Mouse (Mus musculus) liver, embryonic 11.5 days (tissue): ENCODE data around the gene Crybg1. TPM values are rescaled to one million over a fixed set of nuclear protein-coding genes. Genes with fewer than 3 reads are reported as not detected.

Experiments used
- ATAC-seq: fragments of 200-750 bp; cut with Nextera tagmentation; replicated peaks from 2 replicates; pipeline ENCODE4 v1.8.0; 2017; ENCODE audit warnings: moderate number of reproducible peaks, mild to moderate bottlenecking, moderate TSS enrichment, moderate library complexity; ENCODE audit not compliant: low FRiP score
- DNase-seq: peaks from one replicate; pipeline ENCODE4 v3.0.0-alpha.2; 2017; ENCODE audit warnings: low spot score
- H3K27ac ChIP-seq: fragments of 300-500 bp; sonication (generic); 2 replicates; pipeline ENCODE4 v1.5.1; 2014; ENCODE audit warnings: mild to moderate bottlenecking, low read depth, low read length, control low read depth
- H3K27me3 ChIP-seq: fragments of 300-500 bp; sonication (generic); replicated peaks from 2 replicates; pipeline ENCODE4 v1.6.1; 2014; ENCODE audit warnings: low read length, mixed read lengths; ENCODE audit not compliant: control insufficient read depth, insufficient read depth
- H3K36me3 ChIP-seq: fragments of 300-500 bp; sonication (generic); 2 replicates; pipeline ENCODE4 v1.6.1; 2014; ENCODE audit warnings: mild to moderate bottlenecking, low read length, moderate library complexity, mixed read lengths; ENCODE audit not compliant: control insufficient read depth, insufficient read depth
- H3K4me1 ChIP-seq: fragments of 300-500 bp; sonication (generic); replicated peaks from 2 replicates; pipeline ENCODE4 v1.6.1; 2014; ENCODE audit warnings: low read length, mixed read lengths; ENCODE audit not compliant: control insufficient read depth, insufficient read depth
- H3K4me2 ChIP-seq: fragments of 300-500 bp; sonication (generic); 2 replicates; pipeline ENCODE4 v1.6.1; 2014; ENCODE audit warnings: mild to moderate bottlenecking, control low read depth, moderate library complexity
- H3K4me3 ChIP-seq: fragments of 300-500 bp; sonication (generic); 2 replicates; pipeline ENCODE4 v1.5.1; 2014; ENCODE audit warnings: low read depth, low read length, control low read depth
- H3K9ac ChIP-seq: fragments of 300-500 bp; sonication (generic); 2 replicates; pipeline ENCODE4 v1.6.1; 2014; ENCODE audit warnings: low read depth, low read length, control low read depth
- H3K9me3 ChIP-seq: fragments of 300-500 bp; sonication (generic); 2 replicates; pipeline ENCODE4 v1.6.1; 2016; ENCODE audit warnings: low read length, inconsistent platforms, mixed read lengths; ENCODE audit not compliant: control insufficient read depth
- WGBS: fragments of 180-500 bp; shearing (Covaris S2); extraction: QIAGEN DNeasy Blood & Tissue Kit; methylation state at CpG from one replicate; pipeline ENCODE4 v1.1.7; 2014; 5-methylcytosine and 5-hydroxymethylcytosine counted together
- polyA plus RNA-seq: library from polyadenylated mRNA; unstranded; fragments of >200 nt; fragmentation: Nextera tagmentation; extraction: Ambion mirVana; gene quantifications from 2 replicates; pipeline ENCODE4 v1.2.1, GENCODE M21; 2014

Crybg1 gene
- polyA plus RNA-seq, 1 experiment from 2014 or later: 0.33 TPM

DNA sequence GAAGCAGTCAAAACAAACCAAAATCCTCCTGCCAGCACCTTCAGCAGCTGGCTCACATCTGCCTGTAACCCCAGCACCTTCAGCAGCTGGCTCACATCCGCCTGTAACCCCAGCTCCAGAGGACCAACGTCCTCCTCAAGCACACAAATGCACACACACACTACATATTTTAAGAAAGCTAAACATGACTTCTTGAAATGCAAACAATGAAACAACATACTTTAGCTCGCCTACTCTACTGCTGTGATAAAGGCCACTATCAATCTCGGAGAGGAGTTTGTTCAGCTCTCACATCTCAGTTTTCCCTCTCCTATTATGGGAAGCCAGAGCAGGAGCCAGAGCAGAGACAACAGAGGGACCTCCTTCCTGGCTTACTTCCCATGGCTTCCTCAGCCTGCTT, 34.0 kb downstream of the Crybg1 start:
- Histone ChIP-seq H3K9ac (no peak overlapping the region), H3K36me3 (no peaks in the 10 kb centered on the region), H3K4me3 (no peak overlapping the region), H3K27me3 (no peaks in the 10 kb centered on the region), H3K27ac (no peak overlapping the region), H3K4me1 (no peaks in the 10 kb centered on the region), H3K4me2 (no peak overlapping the region), H3K9me3 (no peaks in the 10 kb centered on the region)
- 48% methylated on average over 4 of the region's 4 CpGs for WGBS
- DNase-seq (no peak), ATAC-seq (no peak)

DNA sequence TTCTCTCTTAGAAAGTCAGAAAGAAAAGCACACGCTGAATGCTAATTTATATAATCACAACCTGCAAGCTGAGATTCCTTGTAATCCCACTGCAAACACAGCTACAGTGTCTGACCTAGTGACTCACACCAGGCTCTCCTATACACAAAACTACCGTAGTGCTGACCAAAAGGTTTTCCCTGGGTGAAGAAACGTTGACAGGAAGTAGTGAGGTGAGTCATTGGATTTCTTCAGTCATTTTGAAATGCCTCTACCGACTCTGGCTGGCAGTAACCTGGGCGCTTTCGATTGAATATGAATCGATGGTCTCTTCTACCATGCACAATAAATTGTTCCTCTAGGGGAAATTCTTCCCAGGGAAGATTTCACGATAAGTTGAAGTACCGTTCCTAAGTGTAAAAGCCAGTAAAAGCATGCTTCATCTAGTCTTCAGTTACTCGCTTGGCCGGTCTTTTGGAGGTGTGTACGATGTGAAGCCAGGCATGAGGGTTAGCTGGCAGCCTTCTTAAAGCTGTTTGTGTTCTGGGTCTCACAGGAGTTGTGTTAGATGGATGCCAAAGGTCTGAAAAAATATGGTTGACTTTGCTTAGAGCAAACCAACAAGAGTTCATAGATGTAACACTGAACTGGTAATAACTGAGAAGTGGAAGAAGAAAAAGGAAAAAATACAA, 36.5 kb downstream of the Crybg1 start:
- H3K4me3 ChIP-seq: no peak overlapping the region
- no peaks in the 10 kb centered on the region for H3K9me3 ChIP-seq
- no peaks in the 10 kb centered on the region for H3K4me1 ChIP-seq
- no peaks in the 10 kb centered on the region for H3K27me3 ChIP-seq
- no peaks in the 10 kb centered on the region for H3K36me3 ChIP-seq
- ATAC-seq: no peak
- no peak overlapping the region for H3K27ac ChIP-seq
- DNase-seq: no peak
- WGBS: 75% methylated on average over 12 of the region's 12 CpGs
- H3K9ac ChIP-seq: no peak overlapping the region
- H3K4me2 ChIP-seq: no peak overlapping the region

DNA sequence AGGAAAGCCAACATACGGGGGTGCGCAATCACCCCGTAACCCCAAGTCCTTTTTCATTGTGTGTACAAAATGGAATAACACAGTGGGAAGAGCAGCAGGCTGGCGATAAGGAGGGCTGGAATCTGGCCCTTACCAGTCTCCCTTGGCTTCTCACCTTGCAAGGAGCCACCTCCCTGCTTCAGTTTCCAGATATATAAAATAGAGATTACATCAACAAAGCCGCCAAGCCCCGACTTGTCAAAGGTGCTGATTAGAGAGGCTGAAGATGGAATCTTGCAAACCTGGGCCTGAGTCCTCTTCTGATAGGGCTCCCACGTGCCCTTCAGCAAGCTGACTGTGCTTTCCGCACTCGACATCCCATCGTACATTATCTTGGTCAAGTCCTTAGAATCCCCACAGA, 37.5 kb downstream of the Crybg1 start:
- Histone ChIP-seq H3K4me3 (no peak overlapping the region), H3K27me3 (no peaks in the 10 kb centered on the region), H3K4me2 (no peak overlapping the region), H3K9me3 (no peaks in the 10 kb centered on the region), H3K36me3 (no peaks in the 10 kb centered on the region), H3K4me1 (no peaks in the 10 kb centered on the region), H3K9ac (no peak overlapping the region), H3K27ac (no peak overlapping the region)
- DNase-seq (no peak), ATAC-seq (no peak)
- WGBS: 79% methylated on average over 10 of the region's 10 CpGs

DNA sequence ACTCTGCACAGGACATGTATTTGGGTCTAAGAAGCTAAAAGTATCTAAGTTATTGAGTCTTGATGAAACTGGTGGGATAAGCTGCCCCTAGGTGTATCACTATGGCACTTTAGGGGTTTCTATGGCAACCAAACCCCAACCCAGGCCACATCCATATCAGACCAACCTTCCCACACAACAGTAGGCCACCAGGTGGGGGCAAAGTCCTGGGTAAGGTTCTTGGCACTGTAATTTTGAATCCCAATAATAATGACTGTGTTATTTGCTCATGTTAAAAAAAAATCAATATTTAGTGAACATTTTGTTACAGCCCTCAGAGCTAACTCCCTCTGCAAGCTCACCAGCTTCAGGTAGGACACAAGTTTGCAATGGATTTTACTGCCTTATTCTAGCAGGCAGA, 38.2 kb downstream of the Crybg1 start:
- H3K27me3 ChIP-seq: no peaks in the 10 kb centered on the region
- no peak overlapping the region for H3K27ac ChIP-seq
- no peak overlapping the region for H3K4me2 ChIP-seq
- no peaks in the 10 kb centered on the region for H3K4me1 ChIP-seq
- no peaks in the 10 kb centered on the region for H3K9me3 ChIP-seq
- DNase-seq (no peak), ATAC-seq (no peak)
- H3K9ac ChIP-seq: no peak overlapping the region
- H3K36me3 ChIP-seq: no peaks in the 10 kb centered on the region
- H3K4me3 ChIP-seq: no peak overlapping the region

DNA sequence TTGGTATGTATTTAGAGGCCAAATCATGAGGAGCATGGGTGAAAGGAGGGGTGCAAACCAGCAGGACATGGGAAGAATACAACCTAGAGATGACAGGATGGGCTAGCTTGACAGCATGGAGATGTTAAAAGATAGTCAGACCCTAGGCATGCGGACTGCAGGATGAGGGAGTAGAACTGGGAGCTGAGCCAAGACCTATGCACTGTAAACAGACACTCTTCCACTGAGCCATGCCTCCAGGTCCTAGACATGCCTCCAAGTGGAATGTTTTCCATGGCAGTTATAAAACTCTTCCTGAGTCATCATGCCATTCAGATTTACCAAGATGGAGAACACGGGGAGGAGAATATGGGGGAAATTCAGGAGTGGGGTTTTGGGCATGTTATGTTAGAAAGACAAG, 53.9 kb downstream of the Crybg1 start:
- no peaks in the 10 kb centered on the region for H3K36me3 ChIP-seq
- DNase-seq (no peak), ATAC-seq (no peak)
- WGBS: 82% methylated on average over 2 of the region's 2 CpGs
- H3K4me1 ChIP-seq: no peaks in the 10 kb centered on the region
- no peak overlapping the region for H3K9ac ChIP-seq
- H3K9me3 ChIP-seq: peaks cover 5% of the 10 kb centered on the region; the same call in 1 of the 2 replicates
- H3K27me3 ChIP-seq: no peaks in the 10 kb centered on the region
- H3K4me3 ChIP-seq: no peak overlapping the region
- H3K27ac ChIP-seq: no peak overlapping the region
- H3K4me2 ChIP-seq: no peak overlapping the region

DNA sequence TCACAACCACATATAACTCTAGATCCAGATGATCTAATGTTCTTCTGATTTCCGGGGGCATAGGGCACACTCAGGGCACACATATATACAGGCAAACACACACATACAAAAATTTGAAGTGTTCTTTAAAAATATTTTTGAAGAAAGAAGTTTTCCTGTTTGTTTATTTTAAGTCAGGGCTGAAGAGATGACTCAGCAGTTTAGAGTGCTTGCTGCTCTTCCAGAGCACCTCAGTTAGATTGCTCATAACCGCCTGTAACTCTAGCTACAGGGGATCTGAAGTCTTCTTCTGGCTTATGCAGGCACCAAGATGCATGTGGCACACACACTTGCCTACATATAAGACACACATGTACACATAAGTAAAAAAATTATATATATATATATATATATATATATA, 56.9 kb downstream of the Crybg1 start:
- H3K36me3 ChIP-seq: no peaks in the 10 kb centered on the region
- 85% methylated on average over 2 of the region's 2 CpGs for WGBS
- H3K27ac ChIP-seq: no peak overlapping the region
- no peak overlapping the region for H3K4me2 ChIP-seq
- peaks cover 5% of the 10 kb centered on the region; the same call in 1 of the 2 replicates for H3K9me3 ChIP-seq
- H3K4me3 ChIP-seq: no peak overlapping the region
- no peak overlapping the region for H3K9ac ChIP-seq
- H3K27me3 ChIP-seq: no peaks in the 10 kb centered on the region
- ATAC-seq (no peak), DNase-seq (no peak)
- no peaks in the 10 kb centered on the region for H3K4me1 ChIP-seq

DNA sequence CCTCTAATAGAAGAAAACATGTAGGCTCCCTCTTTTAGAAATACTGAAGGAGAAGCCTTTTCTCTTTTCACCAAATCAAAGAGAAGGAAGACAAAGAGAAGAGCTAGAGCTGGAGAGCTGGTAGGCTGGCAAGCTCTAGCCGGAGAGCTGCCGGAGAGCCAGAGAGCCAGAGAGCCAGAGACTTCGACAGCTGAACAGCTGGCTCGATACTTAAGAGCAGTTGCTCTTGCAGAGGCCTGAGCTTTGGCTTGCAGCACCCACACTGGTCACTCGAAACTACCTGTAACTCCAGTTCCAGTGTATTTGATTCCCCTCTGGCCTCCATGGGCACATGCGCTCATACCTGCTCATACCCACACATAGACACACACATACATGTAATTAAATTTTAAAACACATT, 68.3 kb downstream of the Crybg1 start:
- no peak for ATAC-seq

DNA sequence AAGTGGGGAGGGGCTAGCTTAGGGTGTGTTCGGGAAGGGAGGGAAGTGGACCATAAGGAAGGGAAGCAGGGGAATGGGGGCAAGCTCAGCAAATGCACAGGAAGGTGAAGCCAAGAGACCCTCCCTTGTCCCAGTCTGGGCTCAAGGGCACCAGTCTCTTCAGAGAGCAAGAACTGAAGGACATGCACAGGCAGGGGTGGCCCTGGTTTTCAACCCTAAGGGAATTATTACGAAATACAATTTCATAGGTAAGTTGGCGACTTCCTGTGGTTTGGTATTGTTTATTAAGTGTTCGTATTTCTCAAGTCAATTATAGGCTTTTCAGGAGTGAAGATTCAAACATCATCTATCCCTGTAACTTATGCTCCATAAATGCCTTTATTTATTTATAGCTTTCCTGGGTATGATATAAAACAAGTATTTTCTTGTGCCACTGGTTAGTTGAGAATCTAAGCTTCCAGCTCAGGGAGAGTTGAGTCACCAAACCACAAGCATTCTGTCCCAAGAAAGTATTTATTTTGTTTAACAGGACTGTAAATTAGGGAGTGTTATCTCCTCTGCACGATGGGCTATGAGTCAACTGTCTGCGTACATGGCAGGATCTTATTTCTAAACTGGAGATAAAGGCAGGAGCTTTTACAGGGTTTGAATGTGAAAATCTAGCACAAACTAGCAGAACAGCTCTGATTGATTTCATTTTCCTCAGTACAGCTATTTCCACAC, 69.7 kb downstream of the Crybg1 start:
- ATAC-seq: no peak
- Histone ChIP-seq H3K36me3 (no peaks in the 10 kb centered on the region), H3K4me1 (no peaks in the 10 kb centered on the region), H3K4me2 (no peak overlapping the region), H3K27me3 (no peaks in the 10 kb centered on the region), H3K9me3 (no peaks in the 10 kb centered on the region), H3K27ac (no peak overlapping the region), H3K9ac (no peak overlapping the region), H3K4me3 (no peak overlapping the region)
- no peak for DNase-seq
- WGBS: 55% methylated on average over 6 of the region's 6 CpGs

More for the DNA sequence above, 68.3 kb downstream of the Crybg1 start:
- H3K27me3 ChIP-seq: no peaks in the 10 kb centered on the region
- H3K4me1 ChIP-seq: no peaks in the 10 kb centered on the region
- H3K9ac ChIP-seq: no peak overlapping the region
- no peak overlapping the region for H3K4me2 ChIP-seq
- H3K36me3 ChIP-seq: no peaks in the 10 kb centered on the region
- no peak overlapping the region for H3K4me3 ChIP-seq
- WGBS: 72% methylated on average over 6 of the region's 6 CpGs
- H3K9me3 ChIP-seq: no peaks in the 10 kb centered on the region
- no peak for DNase-seq
- no peak overlapping the region for H3K27ac ChIP-seq

DNA sequence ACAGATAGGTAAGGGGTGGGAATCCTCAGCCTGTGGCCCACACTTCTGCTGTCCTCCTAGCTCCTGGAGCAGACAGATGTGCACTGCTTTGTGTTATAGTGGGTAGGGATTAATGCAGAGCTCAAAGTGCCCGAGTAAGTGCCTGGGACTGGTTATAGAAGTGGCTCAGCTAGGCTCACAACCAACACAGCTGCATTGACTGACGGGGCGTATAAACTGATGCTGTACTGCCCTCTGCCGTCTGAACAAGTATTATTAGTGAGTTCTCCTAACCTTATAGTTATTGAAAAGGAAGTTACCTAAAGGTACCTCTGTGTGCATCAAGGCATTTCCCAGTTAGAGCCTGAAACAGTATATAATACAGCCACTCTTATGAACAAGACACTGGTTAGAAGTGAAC, 77.6 kb downstream of the Crybg1 start:
- Histone ChIP-seq H3K4me2 (no peak overlapping the region), H3K9ac (no peak overlapping the region), H3K36me3 (no peaks in the 10 kb centered on the region), H3K27me3 (no peaks in the 10 kb centered on the region), H3K4me3 (no peak overlapping the region), H3K27ac (no peak overlapping the region), H3K9me3 (no peaks in the 10 kb centered on the region), H3K4me1 (no peaks in the 10 kb centered on the region; the same call in 1 of the 2 replicates)
- ATAC-seq (no peak), DNase-seq (peak; percentile 39)
- 9% methylated on average over 4 of the region's 4 CpGs for WGBS
